Mouse (Mus musculus) heart, embryonic 13.5 days (tissue): ENCODE measurements around the gene Nf2. TPM values are rescaled to one million over a fixed set of nuclear protein-coding genes. Genes with fewer than 3 reads are reported as not detected.
"Not testable (repeated sequence)": the region's sequence is repeated elsewhere in the genome, so short reads cannot be mapped to it uniquely, and the experiment has no call there.

Experiments used
- ATAC-seq: fragments of 200-750 bp; cut with Nextera tagmentation; 2 replicates; pipeline ENCODE4 v1.8.0; 2017; ENCODE audit warnings: moderate TSS enrichment; ENCODE audit not compliant: insufficient number of reproducible peaks, low FRiP score, low TSS enrichment; ENCODE audit errors: extremely low read depth
- H3K27ac ChIP-seq: fragments of 300-500 bp; sonication (generic); replicated peaks from 2 replicates; pipeline ENCODE4 v1.5.1; 2015; ENCODE audit warnings: moderate library complexity, mild to moderate bottlenecking, inconsistent platforms
- H3K27me3 ChIP-seq: fragments of 300-500 bp; sonication (generic); replicated peaks from 2 replicates; pipeline ENCODE4 v1.6.1; 2015; ENCODE audit warnings: mild to moderate bottlenecking, inconsistent platforms
- H3K36me3 ChIP-seq: fragments of 300-500 bp; sonication (generic); 2 replicates; pipeline ENCODE4 v1.6.1; 2015; ENCODE audit warnings: mild to moderate bottlenecking, inconsistent platforms
- H3K4me1 ChIP-seq: fragments of 300-500 bp; sonication (generic); 2 replicates; pipeline ENCODE4 v1.6.1; 2015; ENCODE audit warnings: inconsistent platforms
- H3K4me2 ChIP-seq: fragments of 300-500 bp; sonication (generic); 2 replicates; pipeline ENCODE4 v1.6.1; 2015; ENCODE audit warnings: inconsistent platforms, mild to moderate bottlenecking, moderate library complexity
- H3K4me3 ChIP-seq: fragments of 300-500 bp; sonication (generic); 2 replicates; pipeline ENCODE4 v1.5.1; 2015; ENCODE audit warnings: moderate library complexity, mild to moderate bottlenecking, inconsistent platforms
- H3K9ac ChIP-seq: fragments of 300-500 bp; sonication (generic); 2 replicates; pipeline ENCODE4 v1.6.1; 2015; ENCODE audit warnings: inconsistent platforms, mild to moderate bottlenecking, moderate library complexity
- H3K9me3 ChIP-seq: fragments of 300-500 bp; sonication (generic); 2 replicates; pipeline ENCODE4 v1.6.1; 2016; ENCODE audit warnings: inconsistent platforms
- WGBS: fragments of 180-500 bp; shearing (Covaris S2); methylation state at CpG from one replicate; pipeline ENCODE4 v1.1.7; 2015; ENCODE audit warnings: mixed read lengths; 5-methylcytosine and 5-hydroxymethylcytosine counted together
- polyA plus RNA-seq: library from polyadenylated mRNA; unstranded; fragments of >200 nt; fragmentation: Nextera tagmentation; extraction: Ambion mirVana; gene quantifications from 2 replicates; pipeline ENCODE4 v1.2.1, GENCODE M21; 2015

Gene Nf2
- polyA plus RNA-seq, 1 experiment from 2014 or later, result 37.3 TPM

DNA sequence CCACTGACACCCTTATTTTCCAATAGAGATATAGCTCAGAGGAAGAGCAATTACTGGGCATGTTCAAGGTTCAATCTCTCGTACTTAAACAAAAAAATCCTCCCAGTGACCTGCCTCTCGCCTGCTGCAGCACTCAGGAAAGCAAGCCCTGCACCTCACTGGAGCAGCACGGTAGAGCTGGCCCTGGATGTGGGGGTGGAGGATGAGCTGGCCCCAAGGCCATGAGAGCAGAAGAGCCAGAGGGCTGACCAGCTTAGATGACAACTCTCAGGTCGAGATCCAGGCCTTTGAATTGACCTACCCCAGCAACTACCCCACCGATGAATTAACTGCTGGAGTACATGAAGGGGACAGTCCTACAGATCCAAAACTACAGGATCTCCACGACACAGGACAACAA, 13.9 kb downstream of the Nf2 start:
- Histone ChIP-seq H3K36me3 (no peaks in the 10 kb centered on the region), H3K27me3 (no peaks in the 10 kb centered on the region), H3K27ac (no peak overlapping the region), H3K9ac (peak overlapping the region; percentile 33; the same call in 1 of the 2 replicates), H3K4me1 (peaks cover 16% of the 10 kb centered on the region), H3K4me3 (no peak overlapping the region), H3K9me3 (no peaks in the 10 kb centered on the region), H3K4me2 (no peak overlapping the region)
- ATAC-seq, result no peak
- WGBS, result 69% methylated on average over 6 of the region's 6 CpGs

DNA sequence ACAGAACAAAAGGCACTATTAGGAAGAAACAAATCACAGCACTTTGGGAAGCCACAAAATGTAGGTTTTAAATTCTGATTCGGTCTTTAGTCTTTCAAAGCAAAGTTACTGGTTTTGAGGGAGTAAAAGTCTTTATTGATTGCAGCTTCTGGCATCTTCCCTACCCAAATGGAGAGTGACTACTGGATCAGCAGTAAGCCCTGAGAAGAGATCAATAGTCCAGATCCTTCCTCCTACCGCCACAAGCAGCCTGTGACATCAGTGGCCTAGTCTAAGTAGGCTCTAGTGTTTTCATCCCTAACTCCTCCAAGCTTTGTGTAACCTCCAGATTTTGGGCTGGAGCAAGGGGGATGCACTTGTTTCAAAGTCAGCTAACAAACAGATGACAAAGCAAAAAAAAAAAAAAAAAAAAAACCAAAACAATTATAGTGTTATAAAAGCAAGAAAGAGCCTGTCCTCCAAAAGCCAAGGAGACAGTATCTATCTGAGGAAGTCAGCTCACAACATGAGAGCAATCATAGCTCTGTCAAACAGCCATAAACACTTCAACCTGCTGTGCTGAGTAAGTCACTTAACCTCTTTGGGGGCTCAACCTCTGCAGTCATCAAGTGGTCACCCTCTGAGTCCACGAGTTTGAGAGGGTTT, 15.9 kb downstream of the Nf2 start:
- no peak overlapping the region for H3K4me3 ChIP-seq
- H3K36me3 ChIP-seq, result no peaks in the 10 kb centered on the region
- 64% methylated on average over 3 of the region's 3 CpGs for WGBS
- H3K9me3 ChIP-seq, result no peaks in the 10 kb centered on the region
- no peak overlapping the region for H3K4me2 ChIP-seq
- no peak overlapping the region for H3K27ac ChIP-seq
- H3K27me3 ChIP-seq, result no peaks in the 10 kb centered on the region
- H3K9ac ChIP-seq, result no peak overlapping the region
- H3K4me1 ChIP-seq, result peaks cover 23% of the 10 kb centered on the region
- ATAC-seq, result no peak

DNA sequence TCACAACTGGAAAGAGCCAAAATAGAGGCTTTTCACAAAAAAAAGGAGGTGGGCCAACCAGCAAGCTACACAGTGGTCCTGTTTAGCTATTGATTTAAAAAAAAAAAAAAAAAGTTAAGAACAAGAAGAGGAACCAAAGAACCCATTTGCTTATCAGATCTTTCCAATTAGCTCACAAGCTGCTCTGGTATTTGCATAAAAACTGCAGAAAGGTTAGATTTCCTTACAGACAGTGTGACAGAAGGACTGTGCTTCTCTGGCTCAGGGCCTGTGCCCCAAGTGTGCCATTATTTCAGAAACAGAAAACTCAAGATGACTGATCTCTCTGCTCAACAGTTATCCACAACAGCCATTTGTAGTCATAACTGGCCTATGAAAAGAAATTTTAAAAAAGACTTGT, 18.3 kb downstream of the Nf2 start:
- Histone ChIP-seq H3K4me2 (no peak overlapping the region), H3K9ac (no peak overlapping the region), H3K27me3 (no peaks in the 10 kb centered on the region), H3K4me3 (no peak overlapping the region), H3K27ac (no peak overlapping the region), H3K36me3 (no peaks in the 10 kb centered on the region), H3K9me3 (no peaks in the 10 kb centered on the region), H3K4me1 (peaks cover 21% of the 10 kb centered on the region)
- ATAC-seq, result no peak

- Histone ChIP-seq H3K27me3 (no peaks in the 10 kb centered on the region), H3K4me3 (no peak overlapping the region), H3K9ac (no peak overlapping the region), H3K36me3 (no peaks in the 10 kb centered on the region), H3K4me2 (no peak overlapping the region), H3K9me3 (no peaks in the 10 kb centered on the region), H3K4me1 (peaks cover 18% of the 10 kb centered on the region), H3K27ac (no peak overlapping the region)
- WGBS, result 65% methylated on average over 2 of the region's 2 CpGs
- no peak for ATAC-seq
Measured at GRCm38 (mm10) chr11:4827916-4828315, 21.4 kb downstream of the Nf2 start.

- no peak for ATAC-seq
- H3K4me3 ChIP-seq, result no peak overlapping the region
- H3K4me2 ChIP-seq, result no peak overlapping the region
- H3K27me3 ChIP-seq, result no peaks in the 10 kb centered on the region
- no peak overlapping the region for H3K27ac ChIP-seq
- H3K9ac ChIP-seq, result no peak overlapping the region
- H3K9me3 ChIP-seq, result no peaks in the 10 kb centered on the region
- H3K36me3 ChIP-seq, result no peaks in the 10 kb centered on the region
- H3K4me1 ChIP-seq, result peaks cover 18% of the 10 kb centered on the region
Measured at GRCm38 (mm10) chr11:4827340-4827739, 22.0 kb downstream of the Nf2 start.

- H3K9ac ChIP-seq, result no peak overlapping the region
- no peak overlapping the region for H3K4me2 ChIP-seq
- ATAC-seq, result no peak
- H3K4me1 ChIP-seq, result peaks cover 18% of the 10 kb centered on the region
- H3K36me3 ChIP-seq, result no peaks in the 10 kb centered on the region
- no peak overlapping the region for H3K27ac ChIP-seq
- 89% methylated on average over 3 of the region's 3 CpGs for WGBS
- no peaks in the 10 kb centered on the region for H3K9me3 ChIP-seq
- H3K27me3 ChIP-seq, result no peaks in the 10 kb centered on the region
- no peak overlapping the region for H3K4me3 ChIP-seq
Measured at GRCm38 (mm10) chr11:4826152-4826778, 23.1 kb downstream of the Nf2 start.

- no peaks in the 10 kb centered on the region for H3K9me3 ChIP-seq
- WGBS, result 67% methylated on average over 6 of the region's 6 CpGs
- peaks cover 10% of the 10 kb centered on the region for H3K4me1 ChIP-seq
- H3K36me3 ChIP-seq, result peaks cover 2% of the 10 kb centered on the region; the same call in 1 of the 2 replicates
- no peak overlapping the region for H3K4me2 ChIP-seq
- ATAC-seq, result no peak
- no peaks in the 10 kb centered on the region for H3K27me3 ChIP-seq
- H3K9ac ChIP-seq, result no peak overlapping the region
- H3K4me3 ChIP-seq, result no peak overlapping the region
- H3K27ac ChIP-seq, result no peak overlapping the region
Measured at GRCm38 (mm10) chr11:4823655-4824312, 25.6 kb downstream of the Nf2 start.

- H3K4me2 ChIP-seq, H3K27ac ChIP-seq, ATAC-seq, H3K27me3 ChIP-seq, H3K4me3 ChIP-seq, H3K9me3 ChIP-seq, H3K9ac ChIP-seq, H3K4me1 ChIP-seq: not testable (repeated sequence)
- 89% methylated on average over 4 of the region's 4 CpGs for WGBS
- H3K36me3 ChIP-seq, result peaks cover 15% of the 10 kb centered on the region
Measured at GRCm38 (mm10) chr11:4822446-4822842, 26.9 kb downstream of the Nf2 start.

DNA sequence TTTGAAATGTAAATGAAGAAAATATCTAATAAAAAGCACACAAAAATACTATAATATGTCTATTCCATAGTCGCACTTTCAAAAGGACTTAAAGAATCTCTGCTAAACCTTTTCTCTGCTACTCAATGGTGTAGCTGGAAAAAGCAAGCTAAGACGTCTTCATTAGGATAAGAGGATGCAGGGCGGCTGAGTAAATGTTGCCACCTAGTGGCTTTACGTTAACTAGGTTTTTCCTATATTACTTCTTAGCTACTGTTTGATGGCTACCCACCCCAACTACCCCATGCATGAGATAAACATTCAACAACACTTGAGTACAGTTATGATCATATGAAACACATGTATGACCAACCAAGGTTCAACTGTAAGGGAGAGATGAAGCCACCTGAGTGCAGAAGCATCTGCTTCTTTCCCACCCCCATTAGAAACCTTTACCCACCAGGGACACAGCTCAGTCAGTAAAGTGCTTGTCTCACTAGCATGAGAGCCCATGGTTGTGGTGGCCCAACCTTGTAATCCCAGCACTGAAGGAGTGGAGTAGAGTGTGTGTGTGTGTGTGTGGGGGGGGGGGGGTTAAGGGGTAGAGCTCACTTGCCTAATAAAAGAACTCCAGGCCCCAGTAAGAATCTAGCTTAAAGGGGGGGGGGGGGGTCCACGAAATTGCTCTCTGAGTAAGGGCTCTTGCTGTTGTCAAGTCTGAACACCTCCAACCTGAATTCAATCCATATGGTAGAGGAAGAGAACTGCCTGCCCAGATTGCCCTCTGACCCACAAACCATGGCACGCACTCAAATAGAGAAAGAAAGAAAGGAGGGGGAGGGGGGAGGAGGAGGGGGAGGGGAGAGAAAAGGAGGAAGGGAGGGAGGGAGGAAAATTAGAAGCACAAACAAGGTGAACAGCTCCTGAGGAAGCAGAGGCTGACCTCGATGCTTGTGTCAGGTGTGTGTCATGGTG, 27.6 kb downstream of the Nf2 start:
- Histone ChIP-seq H3K9me3 (no peaks in the 10 kb centered on the region), H3K27me3 (no peaks in the 10 kb centered on the region), H3K27ac (no peak overlapping the region), H3K4me1 (no peaks in the 10 kb centered on the region), H3K4me3 (no peak overlapping the region), H3K4me2 (no peak overlapping the region), H3K36me3 (peaks cover 16% of the 10 kb centered on the region), H3K9ac (no peak overlapping the region)
- no peak for ATAC-seq
- WGBS, result 50% methylated on average over 7 of the region's 7 CpGs

GRCm38 (mm10) chr11:4814507-4815450, 34.6 kb downstream of the Nf2 start:
- H3K36me3 ChIP-seq, result peaks cover 45% of the 10 kb centered on the region
- no peak for ATAC-seq
- 78% methylated on average over 7 of the region's 7 CpGs for WGBS
- H3K27me3 ChIP-seq, result no peaks in the 10 kb centered on the region
- no peak overlapping the region for H3K4me3 ChIP-seq
- H3K4me1 ChIP-seq, result no peaks in the 10 kb centered on the region
- no peak overlapping the region for H3K9ac ChIP-seq
- no peak overlapping the region for H3K4me2 ChIP-seq
- H3K27ac ChIP-seq, result no peak overlapping the region
- no peaks in the 10 kb centered on the region for H3K9me3 ChIP-seq
